Mouse (Mus musculus): ENCODE measurements around the gene Acbd6.

Acbd6 gene

DNA sequence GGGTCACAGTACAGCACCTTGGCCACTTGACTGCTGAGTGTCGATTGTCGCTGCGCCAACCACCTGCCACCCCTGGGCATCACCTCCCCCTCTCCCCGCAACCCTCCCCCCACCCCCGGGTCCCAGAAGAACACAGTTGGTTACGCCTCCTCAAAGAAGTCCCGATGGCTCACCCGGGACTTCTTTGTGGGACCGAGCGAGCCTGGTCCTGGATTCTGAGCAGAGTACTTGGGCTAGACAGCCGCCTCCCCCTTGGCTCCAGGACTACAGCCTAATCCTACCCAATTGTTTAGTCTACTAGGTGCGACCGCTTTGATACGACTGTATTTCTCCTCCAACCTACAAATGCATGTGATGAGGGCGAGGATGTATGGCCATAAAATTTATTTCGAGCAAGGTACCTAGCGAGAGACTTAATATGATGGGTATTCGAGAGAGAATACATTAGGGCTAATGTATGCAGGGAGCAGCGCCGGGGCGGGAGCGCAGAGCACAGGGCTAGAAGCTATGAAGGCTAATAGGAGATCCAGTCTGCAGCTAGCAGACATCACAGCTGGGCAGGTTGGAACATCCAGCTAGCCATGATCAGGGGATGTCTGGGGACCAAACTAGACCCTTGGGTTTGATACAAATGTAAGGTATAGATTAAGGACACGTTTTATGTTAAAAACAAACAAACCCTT, 171.3 kb downstream of the Acbd6 start:
- no peak for DNase-seq

DNA sequence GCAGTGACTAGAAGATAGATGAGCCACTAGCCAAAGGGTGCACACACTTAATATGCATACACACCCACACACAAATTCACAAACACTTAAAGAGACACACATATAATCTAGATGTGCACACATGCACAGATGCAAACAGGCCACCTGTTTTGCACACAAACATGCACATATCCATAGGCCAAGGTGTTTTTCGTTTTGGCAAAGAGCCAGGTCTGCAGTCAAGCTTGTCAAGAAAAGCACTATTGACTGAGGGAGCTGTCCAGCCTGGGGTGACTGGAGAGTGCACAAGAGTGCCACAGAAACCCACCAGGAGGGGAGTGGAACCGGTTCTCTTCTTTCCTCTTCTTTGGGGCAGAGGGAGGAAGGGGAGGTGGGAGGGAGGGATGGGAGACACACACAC, 173.2 kb downstream of the Acbd6 start:
- no peak for DNase-seq

DNA sequence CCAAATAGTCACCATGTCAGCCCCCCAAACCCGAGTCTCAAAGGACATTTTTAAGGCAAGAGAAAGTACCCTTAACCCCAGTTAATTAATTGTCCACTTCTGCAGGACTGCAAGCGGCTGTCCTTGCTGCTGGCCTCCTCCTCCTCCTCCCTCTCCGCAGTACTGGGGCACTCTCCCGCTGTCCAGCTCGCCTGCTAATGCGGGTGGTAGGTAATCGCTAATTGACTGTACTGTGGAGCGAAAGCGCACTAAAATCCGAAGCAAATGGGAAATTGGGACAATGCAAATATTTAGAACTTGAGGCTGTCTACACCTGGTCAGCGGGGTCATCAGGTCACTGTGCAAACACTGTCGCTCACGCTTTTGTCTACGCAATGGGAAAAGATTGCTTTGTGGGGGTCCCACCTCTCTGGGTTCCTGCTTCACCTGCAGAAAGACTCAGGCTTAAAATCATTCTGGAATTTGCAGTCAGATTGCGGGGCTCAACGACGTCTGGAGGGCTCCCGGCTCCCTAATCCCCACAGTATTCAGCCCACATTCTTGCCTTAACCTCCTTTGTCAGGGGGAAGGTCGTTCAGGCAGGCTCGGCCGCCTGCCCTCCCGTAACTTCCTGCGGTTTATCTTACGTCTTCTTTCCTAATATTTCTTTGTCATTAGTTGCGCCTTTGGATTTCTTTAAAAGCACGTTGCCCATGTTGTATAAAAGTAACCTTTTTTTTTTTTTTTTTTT, 178.3 kb downstream of the Acbd6 start:
- no peak for DNase-seq

DNA sequence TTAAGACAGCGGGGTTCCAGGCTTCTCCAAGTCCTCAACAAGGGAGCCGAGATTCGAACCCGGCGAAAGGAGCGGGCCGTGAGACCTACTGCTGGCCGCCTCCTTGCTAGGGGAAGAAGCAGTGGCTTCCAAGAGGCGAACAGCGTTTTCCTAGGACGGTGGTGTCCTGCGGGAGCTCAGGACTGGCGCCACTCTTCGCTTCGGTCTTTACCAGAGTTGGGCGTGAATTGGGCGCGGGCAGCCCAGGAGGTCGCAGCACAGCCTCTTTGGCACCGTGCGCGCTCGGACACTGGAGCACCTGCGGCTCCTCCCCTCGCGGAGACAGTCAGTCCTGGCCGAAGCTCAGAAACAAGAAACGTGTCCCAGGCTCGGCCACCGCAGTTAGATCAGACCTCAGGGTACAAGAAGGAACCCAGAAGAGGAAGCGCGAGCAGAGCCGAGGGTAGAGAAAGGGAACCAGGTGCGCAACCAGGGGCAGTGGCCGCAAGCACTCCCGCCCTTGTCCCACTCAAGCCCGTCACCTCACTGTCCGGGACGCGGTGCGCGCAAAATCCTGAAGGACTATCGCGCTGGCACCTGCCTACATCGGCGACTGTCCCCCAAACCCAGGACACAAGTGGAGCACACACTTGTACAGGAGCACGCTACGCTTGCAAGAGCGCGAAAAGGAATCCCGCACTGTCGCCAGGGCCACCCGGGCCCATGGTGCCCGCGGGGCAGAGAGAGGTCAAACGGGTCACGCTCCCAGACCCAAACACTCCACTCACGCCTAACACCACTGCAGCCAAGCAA, 179.3 kb downstream of the Acbd6 start:
- DNase-seq, result peak in 1 of 2 experiments; percentile 14

DNA sequence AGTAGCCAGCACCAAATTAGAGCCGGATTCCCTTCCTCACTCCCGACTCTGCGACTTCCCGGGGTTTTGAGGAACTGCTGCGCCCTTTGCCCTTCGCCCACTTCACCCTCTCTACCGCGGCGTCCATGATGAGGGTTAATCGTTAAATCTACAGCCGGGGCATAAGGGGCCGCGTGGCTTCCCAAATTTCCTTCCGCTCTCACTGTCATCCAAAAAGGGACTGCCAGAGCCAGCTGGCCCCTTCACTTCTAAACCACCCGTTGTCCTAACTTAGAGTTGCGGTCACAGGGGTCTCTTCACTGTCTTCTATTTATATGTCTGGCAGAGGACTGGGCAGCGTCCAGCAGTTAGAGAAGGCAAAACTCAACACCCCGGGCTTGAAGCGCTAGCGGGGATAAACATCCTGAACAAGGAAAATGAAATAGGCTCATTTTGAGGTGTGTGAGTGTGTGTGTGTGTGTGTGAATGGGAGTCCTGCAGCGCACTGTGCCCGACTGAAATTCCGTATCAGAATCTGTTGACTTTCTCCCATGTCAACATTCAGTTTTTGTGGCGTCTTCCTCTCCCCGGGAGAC, 180.0 kb downstream of the Acbd6 start:
- no peak for DNase-seq
